Mouse (Mus musculus) heart, embryonic 10.5 days (tissue): ENCODE data around the gene Birc5. TPM values are rescaled to one million over a fixed set of nuclear protein-coding genes. Genes with fewer than 3 reads are reported as not detected.

ENCODE experiments used
- DNase-seq: peaks from one replicate; pipeline ENCODE4 v3.0.0-alpha.2; 2017; ENCODE audit warnings: low spot score
- H3K27ac ChIP-seq: fragments of 300-500 bp; sonication (generic); 2 replicates; pipeline ENCODE4 v1.5.1; 2016; ENCODE audit warnings: mild to moderate bottlenecking
- H3K27me3 ChIP-seq: fragments of 300-500 bp; sonication (generic); 2 replicates; pipeline ENCODE4 v1.6.1; 2016; ENCODE audit warnings: mild to moderate bottlenecking; ENCODE audit not compliant: poor library complexity, insufficient read depth, severe bottlenecking
- H3K36me3 ChIP-seq: fragments of 300-500 bp; sonication (generic); 2 replicates; pipeline ENCODE4 v1.6.1; 2016; ENCODE audit warnings: mild to moderate bottlenecking, moderate library complexity
- H3K4me1 ChIP-seq: fragments of 300-500 bp; sonication (generic); 2 replicates; pipeline ENCODE4 v1.6.1; 2016; ENCODE audit warnings: mild to moderate bottlenecking
- H3K4me3 ChIP-seq: fragments of 300-500 bp; sonication (generic); 2 replicates; pipeline ENCODE4 v1.5.1; 2016; ENCODE audit warnings: mild to moderate bottlenecking, moderate library complexity
- H3K9me3 ChIP-seq: fragments of 300-500 bp; sonication (generic); 2 replicates; pipeline ENCODE4 v1.6.1; 2016; ENCODE audit warnings: mild to moderate bottlenecking, moderate library complexity
- WGBS: fragments of 180-500 bp; shearing (Covaris S2); methylation state at CpG from one replicate; pipeline ENCODE4 v1.1.7; 2016; 5-methylcytosine and 5-hydroxymethylcytosine counted together
- polyA plus RNA-seq: library from polyadenylated mRNA; unstranded; fragments of >200 nt; fragmentation: Nextera tagmentation; extraction: Ambion mirVana; gene quantifications from 2 replicates; pipeline ENCODE4 v1.2.1, GENCODE M21; 2016

The Birc5 gene
- polyA plus RNA-seq, 1 experiment from 2014 or later, result 334 TPM

DNA sequence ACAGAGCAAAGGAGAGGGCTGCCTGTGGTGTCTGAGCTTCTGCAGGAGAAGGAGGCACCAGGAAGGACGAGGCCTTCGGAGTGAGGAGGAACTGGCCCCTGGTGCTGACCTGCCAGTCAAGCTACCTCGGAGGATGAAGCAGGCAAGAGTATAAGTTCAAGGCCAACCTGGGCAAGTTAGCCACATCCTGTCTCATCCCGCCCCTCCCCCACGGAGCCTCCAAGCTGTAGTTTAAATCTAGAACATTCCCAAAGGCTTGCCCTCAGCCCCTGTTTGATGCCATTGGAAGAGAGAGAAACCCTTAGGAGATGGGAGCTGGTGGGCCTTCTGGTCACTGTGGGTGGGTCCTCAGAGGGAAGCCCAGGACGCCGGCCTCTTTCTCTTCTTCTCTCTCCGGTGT is 55.4 kb downstream of the Birc5 start:
- H3K9me3 ChIP-seq, result 0 out of 2 replicates have a peak, but pooled peaks cover 4% of the 10 kb centered on the region
- DNase-seq, result no peak
- 0 out of 2 replicates have a peak, but pooled peaks cover 3% of the 10 kb centered on the region for H3K27me3 ChIP-seq
- WGBS, result 81% methylated on average over 8 of the region's 8 CpGs
- H3K4me3 ChIP-seq, result no peak overlapping the region
- peaks cover 3% of the 10 kb centered on the region; the same call in 1 of the 2 replicates for H3K4me1 ChIP-seq
- H3K36me3 ChIP-seq, result no peaks in the 10 kb centered on the region
- no peak overlapping the region for H3K27ac ChIP-seq

Other genes with a start within 250 kb of the Birc5 start
- 6.1 and 7.4 TPM in 2 replicates for gene Tnrc6c, start 195.0 kb upstream of the Birc5 start, polyA plus RNA-seq
- gene Tmc8, start 67.2 kb upstream of the Birc5 start, polyA plus RNA-seq, result 3.7 and 3.9 TPM in 2 replicates
- 30.6 and 33.3 TPM in 2 replicates for gene Tmc6, start 67.1 kb upstream of the Birc5 start, polyA plus RNA-seq
- gene 6030468B19Rik, start 51.6 kb upstream of the Birc5 start, polyA plus RNA-seq, result 4.3 and 4.8 TPM in 2 replicates
- 1.1 TPM in 2 replicates for gene Gm20708, start 39.6 kb upstream of the Birc5 start, polyA plus RNA-seq
- 68.1 and 76.3 TPM in 2 replicates for gene Syngr2, start 39.6 kb upstream of the Birc5 start, polyA plus RNA-seq
- 8.8 and 13.5 TPM in 2 replicates for gene Afmid, start 23.3 kb upstream of the Birc5 start, polyA plus RNA-seq
- 124 and 134 TPM in 2 replicates for gene Tk1, start 23.2 kb upstream of the Birc5 start, polyA plus RNA-seq
- not detected in 2 replicates for gene Tmem235, start 11.5 kb downstream of the Birc5 start, polyA plus RNA-seq
- gene Tha1, start 24.2 kb downstream of the Birc5 start, polyA plus RNA-seq, result 4.0 and 4.3 TPM in 2 replicates
- gene Socs3, start 120.8 kb downstream of the Birc5 start, polyA plus RNA-seq, result 6.9 and 10.6 TPM in 2 replicates
- gene Pgs1, start 137.0 kb downstream of the Birc5 start, polyA plus RNA-seq, result 34.0 and 38.5 TPM in 2 replicates